Mouse (Mus musculus) CH12.LX (cell line): ENCODE measurements around the gene Pom121. TPM values are rescaled to one million over a fixed set of nuclear protein-coding genes. Genes with fewer than 3 reads are reported as not detected.

Experiments used
- DNase-seq: peaks from one replicate; pipeline ENCODE4 v3.0.0-alpha.2; 2013; ENCODE audit errors: extremely low read depth
- H3K27ac ChIP-seq: 2 replicates; pipeline ENCODE4 v1.5.1; 2012; ENCODE audit warnings: low read depth, mild to moderate bottlenecking, control low read depth, moderate library complexity; ENCODE audit not compliant: insufficient read depth
- H3K27me3 ChIP-seq: replicated peaks from 2 replicates; pipeline ENCODE3; 2012; ENCODE audit warnings: inconsistent platforms
- H3K36me3 ChIP-seq, 2 experiments: replicated peaks in 1 of 2; 2 replicates each; pipeline versions ENCODE3 to v1.6.1; 2012; ENCODE audit warnings: inconsistent platforms in 1 of 2, low read length in 1 of 2, mild to moderate bottlenecking in 1 of 2, mixed read lengths in 1 of 2, moderate library complexity in 1 of 2; ENCODE audit not compliant: control insufficient read depth in 1 of 2, insufficient read depth in 1 of 2
- H3K4me1 ChIP-seq, 2 experiments: 2 replicates each; pipeline ENCODE4 v1.6.1; 2012; ENCODE audit warnings: inconsistent platforms in 1 of 2, moderate library complexity in 1 of 2; ENCODE audit not compliant: insufficient read depth in 2 of 2, control insufficient read depth in 1 of 2
- H3K4me2 ChIP-seq: 2 replicates; pipeline ENCODE4 v1.6.1; 2012; ENCODE audit warnings: low read depth, mild to moderate bottlenecking, control low read depth; ENCODE audit not compliant: poor library complexity, insufficient read depth, severe bottlenecking
- H3K4me3 ChIP-seq, 3 experiments: fragments of 150-350 bp in 1 of 3; sonication (generic) in 1 of 3; replicated peaks in 1 of 3; 2 replicates each; pipeline versions ENCODE3 to v1.5.1; 2011 to 2012; ENCODE audit warnings: low read depth in 2 of 3, low read length in 2 of 3, mild to moderate bottlenecking in 2 of 3, moderate library complexity in 2 of 3, control low read depth in 1 of 3, improper control_type of control experiment in 1 of 3, inconsistent platforms in 1 of 3, mixed read lengths in 1 of 3; ENCODE audit not compliant: poor library complexity in 1 of 3
- H3K79me2 ChIP-seq: replicated peaks from 2 replicates; pipeline ENCODE4 v1.6.1; 2012; ENCODE audit warnings: mild to moderate bottlenecking, moderate library complexity; ENCODE audit not compliant: control insufficient read depth, poor library complexity, insufficient read depth, severe bottlenecking; ENCODE audit errors: extremely low read depth
- H3K9ac ChIP-seq: 2 replicates; pipeline ENCODE4 v1.6.1; 2012; ENCODE audit warnings: low read depth, mild to moderate bottlenecking, control low read depth, moderate library complexity; ENCODE audit not compliant: insufficient read depth
- H3K9me3 ChIP-seq: replicated peaks from 2 replicates; pipeline ENCODE3; 2012; ENCODE audit warnings: low read length, inconsistent platforms, mixed read lengths
- BHLHE40 ChIP-seq: IDR thresholded peaks from 2 replicates; pipeline ENCODE4 v1.6.1; 2011; ENCODE audit warnings: mild to moderate bottlenecking, low read depth, low read length, improper control_type of control experiment
- CHD1 ChIP-seq: IDR thresholded peaks from 2 replicates; pipeline ENCODE4 v1.6.1; 2012; ENCODE audit warnings: low read depth, low read length, improper control_type of control experiment, inconsistent platforms
- CHD2 ChIP-seq: IDR thresholded peaks from 2 replicates; pipeline ENCODE4 v1.6.1; 2011; ENCODE audit warnings: low read length, improper control_type of control experiment
- CTCF ChIP-seq, 2 experiments: IDR thresholded peaks in 1 of 2; conservative IDR thresholded peaks in 1 of 2; 2 replicates each; pipeline ENCODE4 v1.5.1; 2011 to 2012; ENCODE audit warnings: low read depth in 2 of 2, low read length in 2 of 2, improper control_type of control experiment in 1 of 2, inconsistent platforms in 1 of 2, mild to moderate bottlenecking in 1 of 2, moderate library complexity in 1 of 2
- EP300 ChIP-seq: IDR thresholded peaks from 2 replicates; pipeline ENCODE4 v1.6.1; 2011; ENCODE audit warnings: low read length, improper control_type of control experiment
- GABPA ChIP-seq: IDR thresholded peaks from 2 replicates; pipeline ENCODE4 v1.6.1; 2012; ENCODE audit warnings: low read depth, low read length, improper control_type of control experiment, inconsistent platforms; ENCODE audit not compliant: insufficient replicate concordance
- IRF4 ChIP-seq: IDR thresholded peaks from 2 replicates; pipeline ENCODE4 v1.6.1; 2014; ENCODE audit warnings: low read depth, mild to moderate bottlenecking, inconsistent platforms, low read length, improper control_type of control experiment
- MAFK ChIP-seq: IDR thresholded peaks from 2 replicates; pipeline ENCODE4 v1.6.1; 2011; ENCODE audit warnings: low read length, improper control_type of control experiment; ENCODE audit not compliant: insufficient replicate concordance
- MEF2A ChIP-seq: IDR thresholded peaks from 2 replicates; pipeline ENCODE4 v1.6.1; 2014; ENCODE audit warnings: low read depth, mild to moderate bottlenecking, inconsistent platforms, low read length, improper control_type of control experiment, borderline replicate concordance
- MYC ChIP-seq: IDR thresholded peaks from 2 replicates; pipeline ENCODE4 v1.6.1; 2011; ENCODE audit warnings: low read depth, mild to moderate bottlenecking, improper control_type of control experiment, low read length
- PAX5 ChIP-seq: IDR thresholded peaks from 2 replicates; pipeline ENCODE4 v1.6.1; 2012; ENCODE audit warnings: low read length, inconsistent platforms, mixed read lengths
- POLR2A ChIP-seq: IDR thresholded peaks from 2 replicates; pipeline ENCODE4 v1.6.1; 2011; ENCODE audit warnings: low read depth, mild to moderate bottlenecking, improper control_type of control experiment, low read length
- RCOR1 ChIP-seq: conservative IDR thresholded peaks from 2 replicates; pipeline ENCODE4 v1.6.1; 2012; ENCODE audit warnings: low read depth, mild to moderate bottlenecking, inconsistent platforms, low read length, improper control_type of control experiment
- SIN3A ChIP-seq: IDR thresholded peaks from 2 replicates; pipeline ENCODE4 v1.6.1; 2012; ENCODE audit warnings: low read length, improper control_type of control experiment, inconsistent platforms
- SMC3 ChIP-seq: IDR thresholded peaks from 2 replicates; pipeline ENCODE4 v1.6.1; 2011; ENCODE audit warnings: low read depth, low read length, improper control_type of control experiment
- TCF12 ChIP-seq: IDR thresholded peaks from 2 replicates; pipeline ENCODE4 v1.6.1; 2014; ENCODE audit warnings: low read depth, mild to moderate bottlenecking, inconsistent platforms, low read length, improper control_type of control experiment
- USF1 ChIP-seq: IDR thresholded peaks from 2 replicates; pipeline ENCODE4 v1.6.1; 2014; ENCODE audit warnings: low read depth, mild to moderate bottlenecking, inconsistent platforms, low read length, improper control_type of control experiment
- USF2 ChIP-seq: conservative IDR thresholded peaks from 2 replicates; pipeline ENCODE4 v1.6.1; 2011; ENCODE audit warnings: low read depth, low read length, improper control_type of control experiment
- ZC3H11A ChIP-seq: IDR thresholded peaks from 2 replicates; pipeline ENCODE4 v1.6.1; 2012; ENCODE audit warnings: low read depth, mild to moderate bottlenecking, inconsistent platforms, low read length, improper control_type of control experiment
- ZKSCAN1 ChIP-seq: IDR thresholded peaks from 2 replicates; pipeline ENCODE4 v1.6.1; 2012; ENCODE audit warnings: low read depth, inconsistent platforms, low read length, improper control_type of control experiment, borderline replicate concordance
- ZMIZ1 ChIP-seq: IDR thresholded peaks from 2 replicates; pipeline ENCODE4 v1.6.1; 2012; ENCODE audit warnings: low read depth, mild to moderate bottlenecking, inconsistent platforms, low read length, improper control_type of control experiment
- dilution Hi-C: fragments of 300-500 bp; cut with MboI; formaldehyde crosslinking; loops from 2 replicates; pipeline ENCODE4 v1.14.3; 2020; ENCODE audit warnings: low sequenced_read_pairs; ENCODE audit not compliant: extremely low pct_unique_long_range_greater_than_20kb, extremely low pct_ligation_motif_present
- in situ Hi-C: fragments of 300-500 bp; cut with MboI; formaldehyde crosslinking; loops from 3 replicates; pipeline ENCODE4 v1.14.3; 2019; ENCODE audit warnings: low sequenced_read_pairs, low pct_ligation_motif_present, low pct_unique_long_range_greater_than_20kb, mixed read lengths
- polyA plus RNA-seq: library from polyadenylated mRNA; unstranded; fragments of >175 nt; gene quantifications from 2 replicates; pipeline ENCODE4 v1.2.1, GENCODE M21; 2012; ENCODE audit warnings: low read depth; ENCODE audit not compliant: insufficient read length
- total RNA-seq, 2 experiments: library from RNA; depleted of rRNA; stranded (reverse); fragments of 300-350 nt in 1 of 2; fragments of >200 nt in 1 of 2; gene quantifications; 2 replicates each; pipeline ENCODE4 v1.2.3; 2012 to 2014

Pom121 gene
- total and polyA plus RNA-seq, 3 experiments, result 3.4 to 54.0 (median 10.4) TPM

- Histone ChIP-seq H3K27me3 (no peaks in the 10 kb centered on the region), H3K79me2 (no peaks in the 10 kb centered on the region), H3K4me3 (no peak overlapping the region), H3K4me2 (no peak overlapping the region), H3K36me3 (peaks cover 4 to 35% of the 10 kb centered on the region in 2 experiments), H3K27ac (no peak overlapping the region), H3K9ac (no peak overlapping the region), H3K4me1 (peaks cover 7 to 39% of the 10 kb centered on the region in 2 experiments; a peak in 3 of 4 replicates), H3K9me3 (peaks cover 9% of the 10 kb centered on the region)
- 0 out of 4 replicates have a peak, but pooled peaks of 1 of the 2 experiments have one; percentile 12 for TF ChIP-seq CTCF (conservative IDR thresholded peaks at IDR 0.05 in 1 of 2, IDR thresholded peaks at IDR 0.05 in 1 of 2; ENCODE audit: low read depth in 2 of 2, low read length in 2 of 2)
- TF ChIP-seq IRF4, result no peak
- dilution Hi-C loops, result no loop called here
- in situ Hi-C loops, result no loop called here
- DNase-seq, result no peak
Measured at GRCm38 (mm10) chr5:135433861-135434260, 39.5 kb upstream of the Pom121 start.

- Histone ChIP-seq H3K27ac (no peak overlapping the region), H3K79me2 (no peaks in the 10 kb centered on the region), H3K4me2 (no peak overlapping the region), H3K27me3 (no peaks in the 10 kb centered on the region), H3K4me3 (no peak overlapping the region), H3K9ac (no peak overlapping the region), H3K36me3 (peaks cover 2 to 44% of the 10 kb centered on the region in 2 experiments), H3K9me3 (peaks cover 9% of the 10 kb centered on the region), H3K4me1 (peaks cover 7 to 46% of the 10 kb centered on the region in 2 experiments; a peak in 3 of 4 replicates)
- dilution Hi-C loops, result no loop called here
- peak; percentile 30 for DNase-seq
- TF ChIP-seq POLR2A (no peak), SMC3 (no peak), TCF12 (no peak), MAFK (no peak), RCOR1 (no peak), BHLHE40 (no peak), ZMIZ1 (no peak), EP300 (no peak), USF2 (no peak), CHD2 (no peak), ZC3H11A (no peak), SIN3A (no peak), MYC (no peak), CHD1 (no peak), GABPA (no peak), IRF4 (no peak), MEF2A (no peak), ZKSCAN1 (no peak), USF1 (no peak), PAX5 (no peak)
- in situ Hi-C loops, result no loop called here
Measured at GRCm38 (mm10) chr5:135431111-135431510, 36.8 kb upstream of the Pom121 start.
